Mouse (Mus musculus) testis, postnatal 10 days (tissue): ENCODE measurements at regions not wholly inside any gene's neighbourhood (a gene's known extent, or its start where the extent isn't known, plus 50 kb on each side); places are given as distances from the start of the nearest gene placed in this dataset.

Source experiments
- DNase-seq: peaks from one replicate; pipeline ENCODE4 v3.0.0; 2021; ENCODE audit warnings: low spot score

- no peak for DNase-seq
Observed at GRCm38 (mm10) chr14:80247575-80247974, 263.7 kb downstream of the Olfm4 start.

- DNase-seq: no peak
Observed at GRCm38 (mm10) chr14:80249882-80250281, 266.0 kb downstream of the Olfm4 start.

GRCm38 (mm10) chr14:80257086-80257485 lies 273.2 kb downstream of the Olfm4 start:
- DNase-seq: peak; percentile 57

- DNase-seq: no peak
Observed at GRCm38 (mm10) chr14:80263173-80263572, 279.3 kb downstream of the Olfm4 start.

- no peak for DNase-seq
Observed at GRCm38 (mm10) chr14:80265081-80265480, 281.2 kb downstream of the Olfm4 start.

- DNase-seq: peak; percentile 71
Observed at GRCm38 (mm10) chr14:80269179-80269951, 285.5 kb downstream of the Olfm4 start.

GRCm38 (mm10) chr14:80270063-80270462 lies 286.2 kb downstream of the Olfm4 start:
- DNase-seq: no peak

- DNase-seq: no peak
Observed at GRCm38 (mm10) chr14:80280188-80280587, 296.3 kb downstream of the Olfm4 start.

GRCm38 (mm10) chr14:80283726-80284125 lies 299.8 kb downstream of the Olfm4 start:
- no peak for DNase-seq

GRCm38 (mm10) chr14:80291360-80291759 lies 307.5 kb downstream of the Olfm4 start:
- no peak for DNase-seq

GRCm38 (mm10) chr14:80293378-80293777 lies 309.5 kb downstream of the Olfm4 start:
- no peak for DNase-seq

GRCm38 (mm10) chr14:80329651-80330050 lies 345.8 kb downstream of the Olfm4 start:
- no peak for DNase-seq

- DNase-seq: no peak
Observed at GRCm38 (mm10) chr14:80362024-80362622, 378.2 kb downstream of the Olfm4 start.

- DNase-seq: no peak
Observed at GRCm38 (mm10) chr14:80369448-80370153, 385.7 kb downstream of the Olfm4 start.

GRCm38 (mm10) chr14:80374290-80374689 lies 390.4 kb downstream of the Olfm4 start:
- no peak for DNase-seq

- DNase-seq: no peak
Observed at GRCm38 (mm10) chr14:80377064-80377463, 393.2 kb downstream of the Olfm4 start.

GRCm38 (mm10) chr14:80391418-80391817 lies 407.5 kb downstream of the Olfm4 start:
- no peak for DNase-seq

- no peak for DNase-seq
Observed at GRCm38 (mm10) chr14:80408317-80408716, 424.4 kb downstream of the Olfm4 start.

- no peak for DNase-seq
Observed at GRCm38 (mm10) chr14:80418810-80419325, 435.0 kb downstream of the Olfm4 start.

- no peak for DNase-seq
Observed at GRCm38 (mm10) chr14:80443820-80444219, 459.9 kb downstream of the Olfm4 start.

GRCm38 (mm10) chr14:80471470-80471869 lies 487.6 kb downstream of the Olfm4 start:
- no peak for DNase-seq

- DNase-seq: no peak
Observed at GRCm38 (mm10) chr14:80479918-80480317, 496.0 kb downstream of the Olfm4 start.

- no peak for DNase-seq
Observed at GRCm38 (mm10) chr14:80482771-80483170, 498.9 kb downstream of the Olfm4 start.
